Mouse (Mus musculus): ENCODE data around the gene Ccn2. TPM values are rescaled to one million over a fixed set of nuclear protein-coding genes. Genes with fewer than 3 reads are reported as not detected.
"Not testable (repeated sequence)": the region's sequence is repeated elsewhere in the genome, so short reads cannot be mapped to it uniquely, and the experiment has no call there.

The Ccn2 gene
- total RNA-seq, 1 experiment from 2014 or later, result not detected

GRCm38 (mm10) chr10:24597789-24598188 is 2.5 kb downstream of the Ccn2 start:
- ATAC-seq (replicated peaks; ENCODE audit: insufficient number of reproducible peaks, low FRiP score, low TSS enrichment, poor library complexity, severe bottlenecking), result no peak

GRCm38 (mm10) chr10:24598693-24599092 is 3.5 kb downstream of the Ccn2 start:
- ATAC-seq (replicated peaks; ENCODE audit: insufficient number of reproducible peaks, low FRiP score, low TSS enrichment, poor library complexity, severe bottlenecking), result no peak

- no peak for ATAC-seq (replicated peaks; ENCODE audit: insufficient number of reproducible peaks, low FRiP score, low TSS enrichment, poor library complexity, severe bottlenecking)
These were observed 4.6 kb downstream of the Ccn2 start for GRCm38 (mm10) chr10:24599802-24600201.

- ATAC-seq (replicated peaks; ENCODE audit: insufficient number of reproducible peaks, low FRiP score, low TSS enrichment, poor library complexity, severe bottlenecking), result no peak
These were observed 7.8 kb downstream of the Ccn2 start for GRCm38 (mm10) chr10:24603035-24603434.

- no peak for ATAC-seq (replicated peaks; ENCODE audit: insufficient number of reproducible peaks, low FRiP score, low TSS enrichment, poor library complexity, severe bottlenecking)
These were observed 8.5 kb downstream of the Ccn2 start for GRCm38 (mm10) chr10:24603727-24604126.

GRCm38 (mm10) chr10:24609146-24609545 is 13.9 kb downstream of the Ccn2 start:
- no peak for ATAC-seq (replicated peaks; ENCODE audit: insufficient number of reproducible peaks, low FRiP score, low TSS enrichment, poor library complexity, severe bottlenecking)

GRCm38 (mm10) chr10:24609766-24610165 is 14.5 kb downstream of the Ccn2 start:
- no peak for ATAC-seq (replicated peaks; ENCODE audit: insufficient number of reproducible peaks, low FRiP score, low TSS enrichment, poor library complexity, severe bottlenecking)

- no peak for ATAC-seq (replicated peaks; ENCODE audit: insufficient number of reproducible peaks, low FRiP score, low TSS enrichment, poor library complexity, severe bottlenecking)
These were observed 19.5 kb downstream of the Ccn2 start for GRCm38 (mm10) chr10:24614726-24615125.

- ATAC-seq (replicated peaks; ENCODE audit: insufficient number of reproducible peaks, low FRiP score, low TSS enrichment, poor library complexity, severe bottlenecking), result no peak
These were observed 20.6 kb downstream of the Ccn2 start for GRCm38 (mm10) chr10:24615799-24616198.

- ATAC-seq (replicated peaks; ENCODE audit: insufficient number of reproducible peaks, low FRiP score, low TSS enrichment, poor library complexity, severe bottlenecking), result not testable (repeated sequence)
These were observed 21.3 kb downstream of the Ccn2 start for GRCm38 (mm10) chr10:24616572-24616971.

- peak; percentile 62; the same call in 1 of the 2 replicates for ATAC-seq (replicated peaks; ENCODE audit: insufficient number of reproducible peaks, low FRiP score, low TSS enrichment, poor library complexity, severe bottlenecking)
These were observed 26.3 kb downstream of the Ccn2 start for GRCm38 (mm10) chr10:24621572-24621971.

- peak; percentile 89 for ATAC-seq (replicated peaks; ENCODE audit: insufficient number of reproducible peaks, low FRiP score, low TSS enrichment, poor library complexity, severe bottlenecking)
These were observed 27.3 kb downstream of the Ccn2 start for GRCm38 (mm10) chr10:24622586-24622985.

GRCm38 (mm10) chr10:24625060-24625701 is 29.9 kb downstream of the Ccn2 start:
- ATAC-seq (replicated peaks; ENCODE audit: insufficient number of reproducible peaks, low FRiP score, low TSS enrichment, poor library complexity, severe bottlenecking), result peak; percentile 67

- no peak for ATAC-seq (replicated peaks; ENCODE audit: insufficient number of reproducible peaks, low FRiP score, low TSS enrichment, poor library complexity, severe bottlenecking)
These were observed 32.0 kb downstream of the Ccn2 start for GRCm38 (mm10) chr10:24627262-24627661.

GRCm38 (mm10) chr10:24628466-24628865 is 33.2 kb downstream of the Ccn2 start:
- no peak for ATAC-seq (replicated peaks; ENCODE audit: insufficient number of reproducible peaks, low FRiP score, low TSS enrichment, poor library complexity, severe bottlenecking)

GRCm38 (mm10) chr10:24629086-24629720 is 34.0 kb downstream of the Ccn2 start:
- no peak for ATAC-seq (replicated peaks; ENCODE audit: insufficient number of reproducible peaks, low FRiP score, low TSS enrichment, poor library complexity, severe bottlenecking)

- ATAC-seq (replicated peaks; ENCODE audit: insufficient number of reproducible peaks, low FRiP score, low TSS enrichment, poor library complexity, severe bottlenecking), result no peak
These were observed 35.3 kb downstream of the Ccn2 start for GRCm38 (mm10) chr10:24630469-24631081.

- no peak for ATAC-seq (replicated peaks; ENCODE audit: insufficient number of reproducible peaks, low FRiP score, low TSS enrichment, poor library complexity, severe bottlenecking)
These were observed 35.9 kb downstream of the Ccn2 start for GRCm38 (mm10) chr10:24631122-24631521.

GRCm38 (mm10) chr10:24634288-24634687 is 39.0 kb downstream of the Ccn2 start:
- no peak for ATAC-seq (replicated peaks; ENCODE audit: insufficient number of reproducible peaks, low FRiP score, low TSS enrichment, poor library complexity, severe bottlenecking)

- ATAC-seq (replicated peaks; ENCODE audit: insufficient number of reproducible peaks, low FRiP score, low TSS enrichment, poor library complexity, severe bottlenecking), result peak; percentile 29; the same call in 1 of the 2 replicates
These were observed 40.1 kb downstream of the Ccn2 start for GRCm38 (mm10) chr10:24635331-24635815.

Measured in monocyte, adult 5-6 weeks (primary cell).